Mouse (Mus musculus) frontal cortex, adult 2 months (tissue): ENCODE data around the gene Adam33. TPM values are rescaled to one million over a fixed set of nuclear protein-coding genes. Genes with fewer than 3 reads are reported as not detected.
"Not testable (repeated sequence)": the region's sequence is repeated elsewhere in the genome, so short reads cannot be mapped to it uniquely, and the experiment has no call there.

Experiments
- DNase-seq, 2 experiments: peaks; one replicate each; pipeline ENCODE4 v3.0.0; 2022; ENCODE audit warnings: low spot score in 1 of 2; ENCODE audit errors: extremely low spot score in 1 of 2
- polyA plus RNA-seq: library from polyadenylated mRNA; depleted of rRNA; stranded (reverse); fragments of >200 nt; gene quantifications from 2 replicates; pipeline ENCODE4 v1.2.3, GENCODE M21; 2012; rRNA removed

Gene Adam33
- 16.5 and 18.5 TPM in 2 replicates for polyA plus RNA-seq

GRCm38 (mm10) chr2:131063404-131063864 lies at the start of gene Adam33:
Adam33 (minus strand) TSS chr2:131063814.
- DNase-seq: no peak

- DNase-seq: no peak
Measured at GRCm38 (mm10) chr2:131105989-131106388, 42.4 kb upstream of the Adam33 start.

- not testable (repeated sequence) for DNase-seq
Measured at GRCm38 (mm10) chr2:131105061-131105460, 41.4 kb upstream of the Adam33 start.

DNA sequence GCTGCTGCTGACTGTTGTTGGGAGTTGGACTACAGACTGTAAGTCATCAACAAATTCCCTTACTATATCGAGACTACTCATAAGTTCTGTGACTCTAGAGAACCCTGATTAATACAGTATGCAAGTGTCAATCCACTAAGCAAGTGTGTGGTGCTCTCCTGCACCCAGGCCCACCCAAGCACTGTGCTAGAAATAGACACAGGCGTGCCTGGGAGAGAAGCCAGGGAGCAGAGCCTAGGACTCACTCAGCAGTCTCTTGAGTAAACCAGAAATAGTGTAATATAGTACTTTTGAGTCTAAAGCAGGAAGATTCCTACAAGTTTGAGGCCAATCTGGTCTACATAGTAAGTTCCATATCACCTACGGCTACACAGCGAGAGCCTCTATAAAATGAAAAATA lies 40.4 kb upstream of the Adam33 start:
- DNase-seq: peak in 1 of 2 experiments; percentile 36

- DNase-seq: no peak
Measured at GRCm38 (mm10) chr2:131101530-131101929, 37.9 kb upstream of the Adam33 start.

GRCm38 (mm10) chr2:131097087-131097486 lies 33.5 kb upstream of the Adam33 start:
- DNase-seq: no peak

DNA sequence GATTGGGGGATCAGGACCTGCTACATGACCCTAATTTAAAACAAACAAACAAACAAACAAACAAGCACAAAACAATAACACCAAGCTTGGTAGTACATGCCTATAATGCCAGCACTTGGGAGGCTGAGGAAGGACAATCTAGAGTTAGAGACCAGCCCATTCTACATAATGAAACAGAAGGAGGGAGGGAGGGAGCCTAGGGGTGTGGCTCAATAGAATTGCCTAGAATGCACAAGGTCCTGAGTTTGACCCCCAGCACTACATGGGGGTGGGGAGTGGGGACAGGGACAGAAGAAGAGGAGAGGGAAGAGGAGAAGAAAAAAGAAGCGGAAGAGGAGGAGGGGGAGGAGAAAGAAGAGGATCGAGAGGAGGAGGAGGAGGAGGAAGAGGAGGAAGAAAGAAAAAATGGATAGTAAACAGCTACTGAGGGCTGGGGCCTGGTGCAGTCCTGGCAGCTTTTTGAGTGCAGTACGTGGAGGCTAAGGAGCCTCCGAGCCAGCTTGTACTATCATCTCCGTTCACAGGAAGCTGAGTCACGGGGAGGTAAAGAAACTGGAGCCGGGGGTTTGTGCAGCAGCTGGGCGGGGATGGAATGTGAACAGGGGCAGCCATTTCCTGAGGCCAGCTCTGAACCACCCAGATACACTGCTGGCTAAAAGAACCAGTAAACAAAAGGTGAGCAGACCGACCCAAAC lies 32.6 kb upstream of the Adam33 start:
- peak in 1 of 2 experiments; percentile 48 for DNase-seq

DNA sequence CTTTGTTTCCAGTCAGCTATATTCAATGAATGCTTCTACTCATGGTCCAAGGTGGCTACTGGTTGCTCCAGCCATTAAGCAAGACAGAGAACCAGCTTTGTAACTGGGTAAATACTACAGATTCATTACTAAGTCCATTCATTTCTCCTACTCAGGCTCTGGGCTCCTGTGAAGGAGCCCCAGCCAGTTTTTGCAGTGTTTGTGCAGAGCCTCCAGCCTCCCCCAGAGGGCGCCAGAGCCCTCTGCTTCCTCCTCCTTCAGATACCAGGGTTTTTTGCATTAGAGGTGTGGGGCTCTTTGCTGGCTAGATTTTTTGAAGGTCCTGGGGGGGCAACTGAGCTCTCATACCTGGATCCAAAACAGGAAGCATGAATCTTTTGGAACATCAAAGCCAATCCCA lies 31.2 kb upstream of the Adam33 start:
- peak; percentile 37 to 89 for DNase-seq

DNA sequence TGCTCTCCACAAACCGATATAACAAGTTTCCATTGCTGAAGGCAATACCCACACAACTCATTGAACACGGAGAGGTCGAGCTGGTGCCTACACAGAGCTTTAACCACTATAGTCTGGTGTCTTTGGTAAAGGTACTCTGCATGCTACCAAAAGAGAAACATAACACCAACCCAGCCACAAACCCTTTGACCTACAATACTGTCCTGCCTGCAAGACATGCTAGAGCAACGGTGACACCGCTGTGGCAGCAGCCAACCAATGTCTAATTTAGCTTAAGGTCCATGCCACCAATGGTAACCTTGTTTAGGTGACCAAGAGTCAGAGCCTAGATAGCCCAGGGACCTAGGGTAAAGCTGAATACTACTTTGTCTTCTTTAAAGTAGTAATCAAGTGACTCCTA lies 30.0 kb upstream of the Adam33 start:
- DNase-seq: no peak

DNA sequence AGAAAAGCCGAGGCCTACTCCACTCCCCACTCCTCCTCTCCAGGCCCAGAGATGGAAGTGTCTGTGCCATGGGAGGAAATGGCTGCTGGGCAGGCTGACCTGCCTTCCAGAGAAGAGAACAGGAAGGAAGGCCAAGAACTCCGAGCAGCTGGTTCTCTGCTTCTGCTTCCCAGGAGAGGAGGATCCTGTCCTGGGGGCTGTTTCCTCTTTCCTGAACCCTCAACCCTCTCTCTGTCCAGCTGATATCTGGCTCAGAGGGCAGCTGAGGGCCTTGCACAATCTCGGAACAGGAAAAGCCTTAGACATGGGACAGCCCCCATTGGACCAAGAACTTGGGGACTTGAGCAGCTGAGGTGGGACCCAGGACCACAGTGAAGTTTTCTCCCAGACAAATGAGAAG lies 27.2 kb upstream of the Adam33 start:
- no peak for DNase-seq

GRCm38 (mm10) chr2:131089634-131090033 lies 26.0 kb upstream of the Adam33 start:
- no peak for DNase-seq

DNA sequence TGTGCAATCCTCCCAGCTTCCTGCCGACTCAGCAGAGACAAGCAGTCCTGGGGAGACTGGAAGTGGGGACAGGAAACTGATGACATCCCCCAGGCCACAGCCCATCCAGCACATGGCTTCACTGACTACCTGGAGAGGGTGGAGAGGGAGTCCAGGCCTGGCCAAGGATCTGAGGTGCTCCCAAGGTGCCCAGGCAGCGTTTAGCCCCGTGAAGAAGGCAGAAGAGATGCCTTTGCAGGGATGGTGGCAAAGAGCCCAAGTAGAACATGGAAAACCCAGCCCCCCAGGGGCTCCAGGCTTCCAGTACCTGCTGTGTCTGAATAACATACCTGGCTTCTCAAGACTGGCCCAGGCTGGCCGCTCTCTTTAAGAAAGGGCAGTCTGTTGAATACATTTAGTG lies 25.0 kb upstream of the Adam33 start:
- DNase-seq: no peak

DNA sequence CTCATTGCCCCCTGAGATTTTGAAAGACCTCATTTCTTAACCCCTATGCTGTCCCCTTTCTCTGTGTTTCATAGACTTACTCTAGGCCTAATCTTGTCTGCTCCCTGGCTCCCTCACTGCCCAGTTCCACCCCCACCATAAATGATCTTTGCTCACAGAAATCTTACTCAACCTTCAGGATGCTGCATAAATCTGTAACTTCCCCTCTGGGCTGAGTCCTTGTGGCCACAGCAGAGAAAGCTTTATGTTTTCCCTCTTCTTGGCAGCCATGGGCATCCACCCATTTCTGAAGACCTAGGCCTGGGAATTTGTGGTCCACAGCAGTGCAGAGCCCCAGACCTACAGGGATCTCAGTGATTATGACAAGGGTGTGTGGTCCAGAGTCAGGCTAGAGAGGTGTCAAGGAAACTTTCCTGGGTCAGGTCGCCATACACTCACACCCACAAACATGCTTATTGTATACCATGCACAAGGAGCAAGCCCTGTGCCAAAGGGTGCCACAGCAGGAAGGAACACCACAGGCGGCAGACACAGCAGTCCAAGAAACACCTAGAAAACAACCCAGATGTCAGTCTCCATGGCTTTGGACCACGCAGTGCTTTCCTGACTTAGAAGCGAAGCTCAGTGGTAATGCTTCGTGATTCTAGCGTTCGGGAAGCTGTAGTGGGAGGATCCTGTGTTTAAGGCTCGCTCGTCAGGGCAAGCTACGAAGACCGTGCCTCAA lies 23.2 kb upstream of the Adam33 start, which contains the start of gene Siglec1:
TSS of gene Siglec1 (minus strand) at position 99 of the 724 bp plus-strand sequence.
- no peak for DNase-seq

GRCm38 (mm10) chr2:131084206-131084605 lies 20.6 kb upstream of the Adam33 start:
- DNase-seq: no peak

DNA sequence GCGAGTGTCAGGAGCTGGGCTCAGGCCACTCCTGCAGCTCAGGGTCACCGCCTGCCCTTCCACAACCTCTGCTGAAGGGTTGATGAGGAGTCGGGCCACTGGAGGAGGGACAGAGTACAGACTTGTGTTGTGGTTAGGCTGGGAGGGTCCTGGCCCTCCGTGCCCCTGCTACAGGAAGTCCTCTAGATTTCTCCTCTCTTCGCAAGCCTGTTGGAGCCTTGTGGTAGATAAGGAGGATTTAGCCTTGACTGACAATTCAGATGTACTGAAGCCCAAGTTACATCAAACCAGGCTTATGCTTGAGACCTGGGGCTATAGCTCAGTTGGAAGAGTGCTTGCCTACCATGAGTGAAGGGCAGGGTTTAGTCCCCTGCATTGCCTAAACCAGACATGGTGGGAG lies 16.9 kb upstream of the Adam33 start:
- no peak for DNase-seq

DNA sequence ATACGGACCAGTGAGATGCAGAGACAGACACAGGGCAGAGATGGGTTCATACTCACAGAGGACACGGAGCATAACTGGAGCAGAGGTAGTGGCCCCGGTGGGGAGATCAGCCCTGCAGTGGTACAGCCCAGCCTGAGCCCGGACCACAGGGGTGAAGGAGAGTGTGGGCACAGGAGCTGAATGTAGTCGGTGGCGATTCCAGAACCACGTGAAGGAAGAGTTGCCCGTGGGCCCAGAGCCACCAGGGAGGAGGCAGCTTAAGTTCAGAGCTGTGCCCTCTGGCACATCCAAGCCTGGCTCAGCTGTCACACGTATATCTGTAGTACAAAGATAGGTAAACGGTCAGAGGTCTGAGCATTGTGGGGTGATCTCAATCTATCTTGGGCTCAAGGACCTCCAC lies 8.9 kb upstream of the Adam33 start:
- no peak for DNase-seq

GRCm38 (mm10) chr2:131067481-131067880 lies 3.9 kb upstream of the Adam33 start:
- no peak for DNase-seq

- no peak for DNase-seq
Measured at GRCm38 (mm10) chr2:131066342-131066741, 2.7 kb upstream of the Adam33 start.

- no peak for DNase-seq
Measured at GRCm38 (mm10) chr2:131061607-131062006, 2.0 kb downstream of the Adam33 start.

- DNase-seq: no peak
Measured at GRCm38 (mm10) chr2:131060784-131061183, 2.8 kb downstream of the Adam33 start.

GRCm38 (mm10) chr2:131059781-131060540 lies 3.7 kb downstream of the Adam33 start:
- no peak for DNase-seq
